Mouse (Mus musculus): ENCODE results near the gene Gm20821. TPM values are rescaled to one million over a fixed set of nuclear protein-coding genes. Genes with fewer than 3 reads are reported as not detected.
"Not testable (repeated sequence)": the region's sequence is repeated elsewhere in the genome, so short reads cannot be mapped to it uniquely, and the experiment has no call there.

Gm20821 gene
- polyA plus RNA-seq (2015; fragmentation: Nextera tagmentation; extraction: Ambion mirVana), result not detected in 2 replicates

DNA sequence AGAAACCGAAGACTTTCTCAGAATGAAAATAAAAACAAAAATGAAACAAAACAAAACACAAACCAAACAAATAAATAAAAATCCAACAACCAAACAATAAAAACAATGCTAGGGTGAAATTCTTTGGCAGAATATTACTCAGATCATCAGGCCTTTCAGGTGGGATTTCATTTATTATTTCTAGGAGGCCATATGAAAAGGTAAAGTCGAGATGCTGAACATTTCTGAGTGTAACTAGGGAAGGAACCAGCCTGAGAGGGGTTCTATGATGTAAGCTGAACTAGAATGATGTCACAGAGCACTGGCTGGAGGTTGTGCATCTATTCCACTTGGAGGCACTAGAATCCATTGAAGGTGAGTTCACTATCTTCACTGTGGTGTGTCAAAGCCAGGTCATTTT is at the start of gene Gm20821:
Gm20821 (plus strand) TSS at position 301 of the 400 bp plus-strand sequence.
- not testable (repeated sequence) for H3K4me1 ChIP-seq; H3K9ac ChIP-seq (replicated peaks); H3K27ac ChIP-seq (replicated peaks); H3K9me3 ChIP-seq (replicated peaks); H3K4me3 ChIP-seq (replicated peaks); H3K4me2 ChIP-seq; ATAC-seq (ENCODE audit: low FRiP score); H3K27me3 ChIP-seq (replicated peaks); H3K36me3 ChIP-seq
- WGBS, result 49% methylated on average over 2 of the region's 2 CpGs
